Mouse (Mus musculus): ENCODE results near the gene Vmn1r71.
"Not testable (repeated sequence)": the region's sequence is repeated elsewhere in the genome, so short reads cannot be mapped to it uniquely, and the experiment has no call there.

Vmn1r71 gene

GRCm38 (mm10) chr7:10754264-10754663 is at the start of gene Vmn1r71:
Vmn1r71 (minus strand) TSS chr7:10754364.
- no peak for DNase-seq

GRCm38 (mm10) chr7:10757551-10757950 is 3.4 kb upstream of the Vmn1r71 start:
- DNase-seq = not testable (repeated sequence)
